8 mouse cellular contexts compared by ENCODE assay signal in genomic region chr13:80940860-80941630, GRCm38 (mm10). TPM values are rescaled to one million over a fixed set of nuclear protein-coding genes. Genes with fewer than 3 reads are reported as not detected.
DNase-seq lines count a peak whose midpoint lies in the region; ATAC-seq and TF ChIP-seq lines count a peak whose summit lies in the region.

No protein-coding gene starts in this region.

- no peak overlapping the region for H3K27ac ChIP-seq in CH12.LX (ENCODE audit: insufficient read depth, low read depth)
- 0 out of 2 replicates have a peak overlapping the region, but pooled peaks have one; percentile 1 for H3K27ac ChIP-seq in embryonic facial prominence, embryonic 15.5 days (replicated peaks)
- no peak overlapping the region for H3K27ac ChIP-seq in thymus, adult 2 months (ENCODE audit: control insufficient read depth, insufficient read depth, low read length)

- H3K9ac ChIP-seq in CH12.LX (ENCODE audit: insufficient read depth, low read depth): no peak overlapping the region
- H3K9ac ChIP-seq in embryonic facial prominence, embryonic 15.5 days: no peak overlapping the region

- no peaks in the 10 kb centered on the region for H3K27me3 ChIP-seq in CH12.LX (replicated peaks)
- H3K27me3 ChIP-seq in embryonic facial prominence, embryonic 15.5 days: no peaks in the 10 kb centered on the region
- no peaks in the 10 kb centered on the region for H3K27me3 ChIP-seq in thymus, adult 2 months (ENCODE audit: control insufficient read depth, insufficient read depth, low read length)

- peak in 1 of 2 experiments; percentile 49; a peak in 2 of 4 replicates for TF ChIP-seq CTCF in CH12.LX (conservative IDR thresholded peaks at IDR 0.05 in 1 of 2, IDR thresholded peaks at IDR 0.05 in 1 of 2; ENCODE audit: low read depth in 2 of 2, low read length in 2 of 2)
- TF ChIP-seq CTCF in thymus, adult 2 months (IDR thresholded peaks at IDR 0.05; ENCODE audit: borderline replicate concordance, control insufficient read depth, extremely low read depth, insufficient read depth, low read length, poor library complexity): no peak

- no peaks in the 10 kb centered on the region for H3K36me3 ChIP-seq in CH12.LX (replicated peaks in 1 of 2; ENCODE audit: control insufficient read depth in 1 of 2, insufficient read depth in 1 of 2, low read length in 1 of 2)
- no peaks in the 10 kb centered on the region for H3K36me3 ChIP-seq in embryonic facial prominence, embryonic 15.5 days
- no peaks in the 10 kb centered on the region for H3K36me3 ChIP-seq in thymus, adult 2 months (ENCODE audit: control insufficient read depth, insufficient read depth, low read length)

- peak; percentile 58 for DNase-seq in layer of hippocampus, adult 9-11 months
- DNase-seq in layer of hippocampus, adult 8-10 months (ENCODE audit: low spot score in 2 of 2): no peak
- DNase-seq in CH12.LX (ENCODE audit: extremely low read depth): peak; percentile 64
- DNase-seq in kidney, adult 11 months: peak; percentile 54
- peak; percentile 89 for DNase-seq in lung, postnatal 10 days
- DNase-seq in thymus, adult 2 months: peak; percentile 19
- no peak for DNase-seq in cerebellum, adult 9-11 months

- no peak for ATAC-seq in embryonic facial prominence, embryonic 15.5 days (ENCODE audit: insufficient number of reproducible peaks, low FRiP score, low TSS enrichment, low read depth)

- WGBS in embryonic facial prominence, embryonic 15.5 days: 59% methylated on average over 10 of the region's 10 CpGs
- 43% methylated on average over 10 of the region's 10 CpGs for WGBS in thymus, adult 2 months

- no peaks in the 10 kb centered on the region for H3K9me3 ChIP-seq in CH12.LX (replicated peaks; ENCODE audit: low read length)
- no peaks in the 10 kb centered on the region for H3K9me3 ChIP-seq in embryonic facial prominence, embryonic 15.5 days (replicated peaks)

- peak; percentile 97 for TF ChIP-seq EP300 in CH12.LX (IDR thresholded peaks at IDR 0.05; ENCODE audit: low read length)

- in situ Hi-C loops in CH12.LX (cut with MboI; ENCODE audit: low pct_ligation_motif_present, low pct_unique_long_range_greater_than_20kb, low sequenced_read_pairs): no loop called here

- H3K4me1 ChIP-seq in CH12.LX (ENCODE audit: control insufficient read depth in 1 of 2, insufficient read depth in 2 of 2): peaks cover 22 to 32% of the 10 kb centered on the region in 2 experiments
- H3K4me1 ChIP-seq in embryonic facial prominence, embryonic 15.5 days: no peaks in the 10 kb centered on the region
- H3K4me1 ChIP-seq in thymus, adult 2 months (replicated peaks; ENCODE audit: control insufficient read depth, insufficient read depth, low read length): peaks cover 12% of the 10 kb centered on the region

- H3K4me2 ChIP-seq in CH12.LX (ENCODE audit: insufficient read depth, low read depth, poor library complexity, severe bottlenecking): peak overlapping the region; percentile 8; the same call in 1 of the 2 replicates
- no peak overlapping the region for H3K4me2 ChIP-seq in embryonic facial prominence, embryonic 15.5 days (replicated peaks)

- TF ChIP-seq POLR2A in CH12.LX (IDR thresholded peaks at IDR 0.05; ENCODE audit: low read depth, low read length): 0 out of 2 replicates have a peak, but pooled peaks have one; percentile 41
- TF ChIP-seq POLR2A in thymus, adult 2 months (IDR thresholded peaks at IDR 0.05; ENCODE audit: control insufficient read depth, extremely low read depth, insufficient read depth, low read length, poor library complexity): no peak

- H3K79me2 ChIP-seq in CH12.LX (replicated peaks; ENCODE audit: control insufficient read depth, extremely low read depth, insufficient read depth, poor library complexity, severe bottlenecking): no peaks in the 10 kb centered on the region

- dilution Hi-C loops in CH12.LX (cut with MboI; ENCODE audit: extremely low pct_ligation_motif_present, extremely low pct_unique_long_range_greater_than_20kb, low sequenced_read_pairs): no loop called here

- no peak overlapping the region for H3K4me3 ChIP-seq in CH12.LX (replicated peaks in 1 of 3; ENCODE audit: low read depth in 2 of 3, low read length in 2 of 3, poor library complexity in 1 of 3)
- no peak overlapping the region for H3K4me3 ChIP-seq in embryonic facial prominence, embryonic 15.5 days (replicated peaks)
- no peak overlapping the region for H3K4me3 ChIP-seq in thymus, adult 2 months (ENCODE audit: control insufficient read depth, insufficient read depth, low read length)

- peak; percentile 30 for TF ChIP-seq RAD21 in CH12.LX (IDR thresholded peaks at IDR 0.05; ENCODE audit: low read depth, low read length)

TF ChIP-seq in CH12.LX, 34 proteins besides CTCF, POLR2A, EP300 and RAD21:
- peak; percentile 68; the same call in 1 of the 2 replicates for TF ChIP-seq CHD2 (IDR thresholded peaks at IDR 0.05; ENCODE audit: low read length)
- no peak for TF ChIP-seq POLR2AphosphoS2 (IDR thresholded peaks at IDR 0.05; ENCODE audit: low read depth, low read length)
- TF ChIP-seq ZMIZ1 (IDR thresholded peaks at IDR 0.05; ENCODE audit: low read depth, low read length): no peak
- TF ChIP-seq TCF12 (IDR thresholded peaks at IDR 0.05; ENCODE audit: low read depth, low read length): peak; percentile 83
- TF ChIP-seq MEF2A (IDR thresholded peaks at IDR 0.05; ENCODE audit: borderline replicate concordance, low read depth, low read length): peak; percentile 78
- TF ChIP-seq JUN (IDR thresholded peaks at IDR 0.05; ENCODE audit: insufficient read depth, low read depth, low read length): peak; percentile 61
- peak; percentile 61; the same call in 1 of the 2 replicates for TF ChIP-seq MYC (IDR thresholded peaks at IDR 0.05; ENCODE audit: low read depth, low read length)
- TF ChIP-seq RCOR1 (conservative IDR thresholded peaks at IDR 0.05; ENCODE audit: low read depth, low read length): peak; percentile 86; the same call in 1 of the 2 replicates
- TF ChIP-seq GABPA (IDR thresholded peaks at IDR 0.05; ENCODE audit: insufficient replicate concordance, low read depth, low read length): no peak
- TF ChIP-seq JUND (conservative IDR thresholded peaks at IDR 0.05; ENCODE audit: low read depth, low read length): peak; percentile 75
- 0 out of 2 replicates have a peak, but pooled peaks have one; percentile 30 for TF ChIP-seq NELFE (IDR thresholded peaks at IDR 0.05; ENCODE audit: low read depth, low read length)
- TF ChIP-seq CHD1 (IDR thresholded peaks at IDR 0.05; ENCODE audit: low read depth, low read length): no peak
- TF ChIP-seq PAX5 (IDR thresholded peaks at IDR 0.05; ENCODE audit: low read length): no peak
- TF ChIP-seq ELF1 (IDR thresholded peaks at IDR 0.05; ENCODE audit: low read depth, low read length): peak; percentile 72
- no peak for TF ChIP-seq MXI1 (IDR thresholded peaks at IDR 0.05; ENCODE audit: low read depth, low read length)
- TF ChIP-seq MAFK (IDR thresholded peaks at IDR 0.05; ENCODE audit: insufficient replicate concordance, low read length): 0 out of 2 replicates have a peak, but pooled peaks have one; percentile 46
- no peak for TF ChIP-seq USF2 (conservative IDR thresholded peaks at IDR 0.05; ENCODE audit: low read depth, low read length)
- TF ChIP-seq ZC3H11A (IDR thresholded peaks at IDR 0.05; ENCODE audit: low read depth, low read length): no peak
- TF ChIP-seq MAX (IDR thresholded peaks at IDR 0.05; ENCODE audit: low read length): no peak; the same call in 1 of the 2 replicates
- peak; percentile 34 for TF ChIP-seq SMC3 (IDR thresholded peaks at IDR 0.05; ENCODE audit: low read depth, low read length)
- TF ChIP-seq ZKSCAN1 (IDR thresholded peaks at IDR 0.05; ENCODE audit: borderline replicate concordance, low read depth, low read length): no peak
- TF ChIP-seq TBP (conservative IDR thresholded peaks at IDR 0.05; ENCODE audit: low read depth, low read length): 0 out of 2 replicates have a peak, but pooled peaks have one; percentile 17
- peak; percentile 62; the same call in 1 of the 2 replicates for TF ChIP-seq MAZ (IDR thresholded peaks at IDR 0.05; ENCODE audit: low read depth, low read length)
- peak; percentile 48; the same call in 1 of the 2 replicates for TF ChIP-seq HCFC1 (IDR thresholded peaks at IDR 0.05; ENCODE audit: low read depth, low read length)
- peak; percentile 81 for TF ChIP-seq BHLHE40 (IDR thresholded peaks at IDR 0.05; ENCODE audit: low read depth, low read length)
- 0 out of 2 replicates have a peak, but pooled peaks have one; percentile 30 for TF ChIP-seq KAT2A (IDR thresholded peaks at IDR 0.05; ENCODE audit: insufficient replicate concordance, low read length)
- no peak for TF ChIP-seq SIN3A (IDR thresholded peaks at IDR 0.05; ENCODE audit: low read length)
- peak; percentile 70 for TF ChIP-seq ETS1 (conservative IDR thresholded peaks at IDR 0.05; ENCODE audit: low read depth, low read length)
- TF ChIP-seq E2F4 (IDR thresholded peaks at IDR 0.05; ENCODE audit: insufficient replicate concordance, low read depth, low read length): peak; percentile 59; the same call in 1 of the 2 replicates
- TF ChIP-seq IRF4 (IDR thresholded peaks at IDR 0.05; ENCODE audit: low read depth, low read length): peak; percentile 94

RNA-seq across cellular contexts. Expression of gene Arrdc3, which starts 57.9 kb away (rescaled TPM):
- total RNA-seq in layer of hippocampus, adult 8-10 months (2022): 10 to 100 TPM; 42.4 to 60.8 (median 47.6) TPM
- 3.7 and 3.8 TPM in 2 replicates for total RNA-seq in CH12.LX (2012; rRNA removed)
- 11.7 and 15.7 TPM in 2 replicates for total RNA-seq in CH12.LX (2014; rRNA removed)
- polyA plus RNA-seq in CH12.LX (2012; ENCODE audit: insufficient read length, low read depth): 3.3 and 5.6 TPM in 2 replicates
- polyA plus RNA-seq in embryonic facial prominence, embryonic 15.5 days (2015; fragmentation: Nextera tagmentation; extraction: Ambion mirVana): 45.7 and 51.8 TPM in 2 replicates
- 17.7 and 18.9 TPM in 2 replicates for polyA plus RNA-seq in thymus, adult 2 months (2012; rRNA removed)

Comparison
In these comparisons a context has a peak if more than half of its experiments do, and no peak if none do; other contexts are left out.
1. DNase-seq: peak in layer of hippocampus, adult 9-11 months (single experiment), CH12.LX (single experiment), kidney, adult 11 months (single experiment), lung, postnatal 10 days (single experiment) and thymus, adult 2 months (single experiment); none in layer of hippocampus, adult 8-10 months (0 of 2) and cerebellum, adult 9-11 months (single experiment).